Mouse (Mus musculus) myocyte (in vitro differentiated cells): ENCODE results near the gene Slco1a5. TPM values are rescaled to one million over a fixed set of nuclear protein-coding genes. Genes with fewer than 3 reads are reported as not detected.

Experiments used
- H3K27me3 ChIP-seq: one replicate; pipeline ENCODE4 v1.6.1; 2011; ENCODE audit not compliant: control insufficient read depth, insufficient read depth, insufficient read length
- H3K36me3 ChIP-seq: one replicate; pipeline ENCODE4 v1.6.1; 2011; ENCODE audit not compliant: control insufficient read depth, insufficient read depth
- H3K4me2 ChIP-seq: one replicate; pipeline ENCODE4 v1.6.1; 2011; ENCODE audit warnings: low read depth, control low read depth
- H3K4me3 ChIP-seq: one replicate; pipeline ENCODE4 v1.5.1; 2011; ENCODE audit warnings: mild to moderate bottlenecking, control low read depth, moderate library complexity
- H3K79me2 ChIP-seq: one replicate; pipeline ENCODE4 v1.6.1; 2011; ENCODE audit not compliant: control insufficient read depth, insufficient read depth
- H3ac ChIP-seq: one replicate; pipeline ENCODE4 v1.6.1; 2011; ENCODE audit not compliant: control insufficient read depth, insufficient read length
- CEBPB ChIP-seq: IDR thresholded peaks from 2 replicates; pipeline ENCODE4 v1.6.1; 2011; ENCODE audit warnings: mild to moderate bottlenecking, moderate library complexity; ENCODE audit not compliant: poor library complexity, insufficient read depth, severe bottlenecking
- E2F4 ChIP-seq: IDR thresholded peaks from one replicate; pipeline ENCODE4 v1.6.1; 2011; ENCODE audit warnings: mild to moderate bottlenecking, control low read depth, moderate library complexity; ENCODE audit not compliant: insufficient read depth
- MAX ChIP-seq: IDR thresholded peaks from one replicate; pipeline ENCODE4 v1.6.1; 2011; ENCODE audit warnings: low read depth, mild to moderate bottlenecking, control low read depth
- MYOD1 ChIP-seq, 3 experiments: IDR thresholded peaks; one replicate each; pipeline ENCODE4 v1.6.1; 2011; ENCODE audit warnings: control low read depth in 2 of 3, low read depth in 2 of 3, mild to moderate bottlenecking in 2 of 3, moderate library complexity in 1 of 3; ENCODE audit not compliant: insufficient read length in 2 of 3, control insufficient read depth in 1 of 3
- MYOG ChIP-seq, 3 experiments: IDR thresholded peaks; one replicate each; pipeline ENCODE4 v1.6.1; 2011; ENCODE audit warnings: control low read depth in 2 of 3, low read depth in 2 of 3, mild to moderate bottlenecking in 2 of 3; ENCODE audit not compliant: insufficient read length in 2 of 3, control insufficient read depth in 1 of 3, insufficient read depth in 1 of 3
- POLR2A ChIP-seq: IDR thresholded peaks from one replicate; pipeline ENCODE4 v1.6.1; 2011; ENCODE audit warnings: low read depth, mild to moderate bottlenecking, control low read depth, moderate library complexity; ENCODE audit not compliant: insufficient read length
- POLR2AphosphoS2 ChIP-seq: IDR thresholded peaks from one replicate; pipeline ENCODE4 v1.6.1; 2011; ENCODE audit warnings: low read depth, control low read depth; ENCODE audit not compliant: insufficient read length
- REST ChIP-seq: IDR thresholded peaks from one replicate; pipeline ENCODE4 v1.6.1; 2011; ENCODE audit warnings: mild to moderate bottlenecking, control low read depth, moderate library complexity; ENCODE audit not compliant: insufficient read depth, insufficient read length
- SRF ChIP-seq: IDR thresholded peaks from one replicate; pipeline ENCODE4 v1.6.1; 2011; ENCODE audit warnings: low read depth; ENCODE audit not compliant: control insufficient read depth, insufficient read length
- TCF12 ChIP-seq: IDR thresholded peaks from one replicate; pipeline ENCODE4 v1.6.1; 2011; ENCODE audit warnings: mild to moderate bottlenecking, control low read depth; ENCODE audit not compliant: poor library complexity, insufficient read depth, severe bottlenecking
- TCF3 ChIP-seq: IDR thresholded peaks from one replicate; pipeline ENCODE4 v1.6.1; 2011; ENCODE audit warnings: low read depth, control low read depth; ENCODE audit not compliant: insufficient read length
- USF1 ChIP-seq: IDR thresholded peaks from one replicate; pipeline ENCODE4 v1.6.1; 2011; ENCODE audit warnings: low read depth, mild to moderate bottlenecking, control low read depth, moderate library complexity
- polyA plus RNA-seq: library from polyadenylated mRNA; unstranded; fragments of >200 nt; fragmentation: generic; extraction: Trizol; gene quantifications from one replicate; pipeline ENCODE4 v1.2.1, GENCODE M21; 2012; ENCODE audit warnings: missing spikeins

Slco1a5 gene
- 0.20 TPM for polyA plus RNA-seq

DNA sequence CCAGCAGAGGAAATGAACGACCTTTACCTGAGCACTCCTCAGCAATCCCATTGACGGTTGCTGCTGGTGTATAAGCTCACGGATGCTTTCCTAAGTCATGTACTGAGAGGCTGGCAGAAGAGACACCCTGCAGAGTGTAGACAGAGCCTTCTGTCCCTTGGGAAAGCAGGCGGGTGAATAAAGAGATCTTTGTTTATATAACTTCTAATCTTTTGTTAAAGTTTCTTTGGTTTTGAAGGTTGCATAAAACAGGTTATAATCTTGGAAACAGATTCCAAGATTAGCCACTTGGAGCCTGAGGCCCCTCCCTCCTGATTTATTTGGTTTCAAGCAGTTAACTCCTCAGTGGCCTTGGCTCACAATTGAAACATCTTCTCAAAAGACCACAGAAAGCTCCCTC lies at the start of gene Slco1a5:
Gene Slco1a5, minus strand, starts transcription at position 101 of the 400 bp plus-strand sequence.
- Histone ChIP-seq H3K4me2 (no peak within 1 kb of the TSS), H3K79me2 (no peaks in the 10 kb centered on the region), H3K27me3 (no peaks in the 10 kb centered on the region), H3K36me3 (no peaks in the 10 kb centered on the region), H3ac (no peak within 1 kb of the TSS), H3K4me3 (no peak within 1 kb of the TSS)
- TF ChIP-seq REST (no peak), TCF3 (no peak), POLR2AphosphoS2 (no peak), USF1 (no peak), SRF (no peak), CEBPB (no peak), POLR2A (no peak), MAX (no peak), MYOD1 (IDR thresholded peaks at IDR 0.05; ENCODE audit: control insufficient read depth in 1 of 3, insufficient read length in 2 of 3, low read depth in 2 of 3) (no peak), TCF12 (no peak), MYOG (IDR thresholded peaks at IDR 0.05; ENCODE audit: control insufficient read depth in 1 of 3, insufficient read depth in 1 of 3, insufficient read length in 2 of 3, low read depth in 2 of 3) (no peak), E2F4 (no peak)

- Histone ChIP-seq H3K27me3 (no peaks in the 10 kb centered on the region), H3K4me3 (no peak overlapping the region), H3K79me2 (no peaks in the 10 kb centered on the region), H3K36me3 (peaks cover 8% of the 10 kb centered on the region), H3K4me2 (no peak overlapping the region), H3ac (no peak overlapping the region)
- no peak for TF ChIP-seq MYOD1 (IDR thresholded peaks at IDR 0.05; ENCODE audit: control insufficient read depth in 1 of 3, insufficient read length in 2 of 3, low read depth in 2 of 3)
- TF ChIP-seq SRF, result no peak
- no peak for TF ChIP-seq POLR2A
- TF ChIP-seq REST, result no peak
- no peak for TF ChIP-seq POLR2AphosphoS2
- TF ChIP-seq MYOG (IDR thresholded peaks at IDR 0.05; ENCODE audit: control insufficient read depth in 1 of 3, insufficient read depth in 1 of 3, insufficient read length in 2 of 3, low read depth in 2 of 3), result no peak
- no peak for TF ChIP-seq E2F4
- TF ChIP-seq TCF12, result no peak
- no peak for TF ChIP-seq USF1
- no peak for TF ChIP-seq CEBPB
- no peak for TF ChIP-seq MAX
- no peak for TF ChIP-seq TCF3
Observed at GRCm38 (mm10) chr6:142369568-142369967, 46.8 kb upstream of the Slco1a5 start.

- Histone ChIP-seq H3ac (no peak overlapping the region), H3K36me3 (peaks cover 5% of the 10 kb centered on the region), H3K27me3 (no peaks in the 10 kb centered on the region), H3K4me3 (no peak overlapping the region), H3K4me2 (no peak overlapping the region), H3K79me2 (no peaks in the 10 kb centered on the region)
- TF ChIP-seq MAX (no peak), TCF12 (no peak), CEBPB (no peak), MYOG (IDR thresholded peaks at IDR 0.05; ENCODE audit: control insufficient read depth in 1 of 3, insufficient read depth in 1 of 3, insufficient read length in 2 of 3, low read depth in 2 of 3) (no peak), MYOD1 (IDR thresholded peaks at IDR 0.05; ENCODE audit: control insufficient read depth in 1 of 3, insufficient read length in 2 of 3, low read depth in 2 of 3) (no peak), TCF3 (no peak), E2F4 (no peak), SRF (no peak), POLR2AphosphoS2 (no peak), REST (no peak), POLR2A (no peak), USF1 (no peak)
Observed at GRCm38 (mm10) chr6:142367565-142367964, 44.8 kb upstream of the Slco1a5 start.

GRCm38 (mm10) chr6:142366473-142367018 lies 43.8 kb upstream of the Slco1a5 start:
- no peak overlapping the region for H3K4me3 ChIP-seq
- no peak overlapping the region for H3ac ChIP-seq
- H3K79me2 ChIP-seq, result no peaks in the 10 kb centered on the region
- H3K27me3 ChIP-seq, result no peaks in the 10 kb centered on the region
- peak overlapping the region; percentile 33 for H3K4me2 ChIP-seq
- peaks cover 12% of the 10 kb centered on the region for H3K36me3 ChIP-seq
- TF ChIP-seq CEBPB (peak; percentile 57), MAX (no peak)
